Mouse (Mus musculus): ENCODE data around the gene Plekho1.
A peak's percentile ranks its signal among the peaks of the same experiment; 100 is the strongest.

The Plekho1 gene

DNA sequence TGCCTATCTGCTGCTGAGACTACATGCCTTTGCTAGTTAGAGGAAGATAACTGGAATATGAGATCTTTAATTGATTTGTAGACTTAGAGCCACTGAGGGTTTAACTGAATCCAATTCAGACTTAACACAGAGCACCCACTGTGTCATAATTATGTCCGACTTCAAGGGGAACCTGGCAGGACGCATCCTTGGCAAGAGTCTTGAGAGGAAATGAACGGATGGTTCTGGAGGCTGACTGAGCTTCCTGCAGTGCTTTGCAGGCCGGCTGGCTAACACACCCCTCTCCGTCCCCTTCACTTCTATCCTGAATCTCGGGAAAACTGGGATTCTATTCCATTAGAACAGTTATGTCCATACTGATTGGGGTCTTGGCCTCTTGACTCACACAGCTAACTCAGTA is 12.7 kb upstream of the Plekho1 start:
- DNase-seq (ENCODE audit: low read depth) = no peak

DNA sequence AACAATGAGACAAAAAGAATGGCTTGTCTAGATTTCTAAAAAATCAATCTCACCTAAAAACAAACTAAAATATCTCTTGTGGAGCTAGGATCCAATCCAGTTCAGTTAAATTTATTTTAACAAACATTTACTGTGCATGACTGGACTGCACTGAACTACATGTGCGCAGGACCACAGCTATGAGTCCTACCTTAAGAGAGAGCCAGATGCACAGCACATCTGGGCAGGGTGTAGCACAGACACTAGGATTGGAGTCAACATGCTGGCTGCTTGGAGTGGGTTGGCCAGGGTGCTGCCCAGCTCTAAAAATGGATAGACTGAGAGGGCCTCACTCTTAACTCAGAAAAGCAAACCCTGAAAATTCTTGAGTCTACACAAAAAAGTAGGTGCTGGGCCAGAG is 5.8 kb upstream of the Plekho1 start:
- DNase-seq (ENCODE audit: low read depth) = no peak

DNA sequence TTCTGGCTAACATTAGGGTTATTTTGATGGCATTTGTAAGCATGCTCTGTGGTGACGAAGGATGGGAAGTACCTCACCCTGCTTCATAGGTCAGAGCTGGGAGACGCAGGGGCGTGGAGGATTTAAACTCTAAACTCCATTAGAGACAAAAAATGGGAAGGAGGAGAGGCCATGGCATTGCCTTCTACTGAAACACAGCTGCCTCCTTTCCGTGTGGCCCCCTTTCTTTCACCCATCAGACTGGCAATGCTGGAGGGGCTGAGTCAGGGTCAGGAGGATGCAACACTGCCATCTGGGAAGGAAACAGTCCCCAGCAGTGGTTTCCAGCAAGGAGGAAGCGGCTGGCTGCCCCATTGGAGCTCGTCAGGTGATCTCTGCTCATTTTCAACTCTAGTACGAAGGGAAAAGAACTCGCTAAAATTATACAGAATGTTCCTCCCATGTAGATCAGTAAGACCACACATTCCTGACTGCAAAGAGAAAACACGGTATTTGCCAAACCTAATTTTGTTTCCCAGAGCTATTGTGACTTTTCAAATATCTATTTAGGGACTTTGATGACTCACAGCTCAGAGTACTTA is 5.2 kb upstream of the Plekho1 start:
- DNase-seq (ENCODE audit: low read depth) = no peak

DNA sequence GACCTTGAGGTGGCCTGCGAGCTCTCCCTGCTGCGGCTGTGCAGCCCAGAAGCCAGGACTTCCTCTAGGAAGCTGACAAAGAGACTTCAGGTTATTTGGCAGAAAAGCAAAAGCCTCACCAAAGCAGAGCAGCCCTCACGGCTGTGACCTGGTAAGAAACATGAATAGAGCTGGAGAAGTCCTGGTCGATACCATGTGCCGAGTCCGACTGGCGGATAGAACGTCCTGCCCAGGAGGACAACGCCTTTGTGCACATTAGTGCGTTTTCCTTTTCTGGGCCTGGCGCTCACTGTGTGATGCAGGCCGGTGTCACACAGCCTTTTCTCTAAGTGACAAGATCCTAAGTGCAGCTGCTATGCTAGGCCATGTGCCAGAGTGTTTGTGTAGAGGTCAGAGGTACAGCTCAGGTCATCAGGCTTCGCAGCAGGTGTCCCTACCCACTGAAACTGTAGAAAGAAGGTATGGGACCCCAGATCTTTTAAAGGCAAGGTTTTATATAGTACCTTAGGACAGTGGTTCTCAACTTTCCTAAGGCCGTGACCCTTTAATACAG is 4.4 kb upstream of the Plekho1 start:
- DNase-seq (ENCODE audit: low read depth) = no peak

DNA sequence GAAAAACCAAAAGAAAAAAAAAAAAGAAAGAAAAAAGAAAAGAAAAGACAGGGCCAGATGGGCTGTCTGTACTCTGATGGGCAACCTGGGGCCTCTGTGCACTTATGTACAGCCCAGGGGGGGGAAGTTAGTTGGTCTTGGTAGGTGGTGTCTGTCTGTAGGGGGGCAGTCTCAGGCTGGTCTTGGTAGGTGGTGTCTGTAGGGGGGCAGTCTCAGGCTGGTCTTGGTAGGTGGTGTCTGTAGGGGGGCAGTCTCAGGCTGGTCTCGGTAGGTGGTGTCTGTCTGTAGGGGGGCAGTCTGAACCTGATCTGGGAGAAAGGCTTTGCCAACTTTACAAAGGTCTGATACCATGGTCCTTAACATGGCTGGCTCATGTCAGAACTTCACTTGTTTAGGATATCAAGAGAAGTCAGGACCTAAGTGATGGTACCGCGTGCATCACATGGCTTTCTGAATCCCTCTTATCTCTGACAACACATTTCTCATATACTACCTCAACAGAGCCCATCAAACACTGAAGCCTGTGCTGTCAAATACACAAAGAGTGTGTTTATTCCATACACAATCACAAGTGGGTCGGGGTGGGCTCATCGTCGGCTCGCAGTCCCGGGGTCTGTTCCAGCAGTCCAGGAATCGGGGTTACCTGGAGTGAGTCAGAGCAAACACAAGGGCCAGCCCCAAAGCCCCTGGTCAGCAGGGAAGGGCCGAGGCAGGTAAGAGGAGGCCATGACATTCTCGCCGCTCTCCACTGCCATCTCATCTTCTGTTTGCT is 3.7 kb upstream of the Plekho1 start:
- DNase-seq (ENCODE audit: low read depth) = peak; percentile 67

DNA sequence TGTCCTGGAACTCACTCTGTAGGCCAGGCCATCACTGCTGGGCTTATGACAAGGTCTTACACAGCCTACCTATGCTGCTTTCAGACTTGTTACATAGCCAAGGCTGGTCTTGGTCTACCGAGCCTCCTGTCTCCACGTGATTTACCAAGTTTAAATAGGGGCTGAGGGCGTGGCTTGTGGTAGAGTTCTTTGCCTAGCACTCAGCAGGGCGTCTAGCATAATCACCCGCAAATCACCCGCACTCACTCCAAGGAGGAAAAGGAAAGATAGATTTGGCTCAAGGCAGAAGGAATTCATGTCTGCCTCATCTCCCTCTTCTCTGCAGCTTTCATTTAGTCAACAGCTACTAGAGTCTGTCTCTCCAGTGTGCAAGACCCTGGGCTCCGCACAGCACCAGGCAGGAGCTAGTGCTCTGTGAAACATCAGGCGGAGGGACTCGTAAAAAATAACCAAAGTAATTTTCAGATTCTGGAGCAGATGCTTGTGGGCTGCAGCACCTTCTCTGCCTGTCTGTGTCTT is 1.5 kb upstream of the Plekho1 start:
- DNase-seq (ENCODE audit: low read depth) = no peak

DNA sequence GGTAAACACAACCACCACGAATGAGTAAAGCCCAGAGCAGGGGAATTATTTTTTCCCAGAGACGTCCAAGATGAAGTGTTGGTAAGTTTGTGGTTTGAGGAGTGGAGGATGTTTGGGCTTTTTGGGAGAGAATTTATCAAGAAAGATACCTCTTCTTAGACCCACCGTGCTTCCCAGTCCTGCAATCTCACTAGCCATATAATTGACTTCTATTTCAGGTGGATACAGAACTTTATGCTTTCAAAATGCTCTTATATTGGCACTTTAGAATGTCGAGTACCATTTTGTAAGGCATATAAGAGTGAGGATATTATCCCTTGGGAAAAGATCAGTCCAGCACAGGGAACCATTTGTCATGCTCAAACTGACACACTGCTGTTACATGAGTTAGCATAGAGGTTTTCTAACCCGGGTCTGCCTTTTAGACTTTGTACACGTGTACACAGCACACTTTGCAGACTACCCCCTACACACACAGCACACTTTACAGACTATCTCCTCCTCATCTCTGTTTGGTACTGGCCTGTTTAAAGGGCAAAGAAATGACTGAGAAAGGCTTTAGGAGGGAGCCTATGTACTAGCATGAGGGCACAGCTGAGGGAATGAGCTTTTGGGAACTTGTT is 761 bp upstream of the Plekho1 start:
- DNase-seq (ENCODE audit: low read depth) = no peak

DNA sequence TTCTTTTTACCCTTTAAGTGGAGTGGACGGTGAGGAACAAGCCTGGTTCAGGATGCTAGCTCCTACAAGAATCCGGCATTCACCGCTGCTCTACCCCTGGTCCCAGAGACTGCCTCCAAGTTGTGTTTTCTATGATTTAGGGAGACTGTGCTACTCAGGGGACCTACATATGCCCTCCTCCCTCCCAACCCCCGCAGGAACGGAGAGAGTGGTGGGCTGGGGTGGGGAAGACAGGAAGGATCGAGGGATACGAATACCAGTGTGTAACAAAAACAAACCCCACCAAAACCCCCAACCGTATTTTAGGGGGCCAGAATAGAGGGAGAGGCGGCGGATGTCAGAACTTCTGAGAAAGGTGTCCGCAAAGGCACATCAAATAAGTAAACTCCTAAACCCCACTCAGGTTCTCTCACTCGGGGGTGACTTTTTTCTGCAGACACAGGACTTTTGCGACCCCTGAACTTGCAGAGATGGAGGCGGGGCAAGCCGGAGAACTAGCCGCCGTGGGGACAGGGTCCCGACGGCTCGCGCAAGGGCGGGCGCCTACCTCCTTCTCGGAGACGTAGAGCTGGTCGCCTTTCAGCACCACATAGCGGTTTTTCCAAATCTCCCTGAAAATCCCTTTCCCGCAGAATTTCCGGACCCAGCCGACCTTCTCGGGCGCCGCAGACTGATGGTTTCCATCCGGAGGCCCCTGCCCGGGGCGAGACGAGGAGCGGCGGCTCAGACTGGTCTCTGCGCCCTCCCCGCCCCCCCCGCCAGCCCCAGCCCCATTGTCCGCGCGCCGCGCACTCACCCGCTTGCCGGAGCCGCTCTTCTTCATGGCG is 613 bp downstream of the Plekho1 start:
- no peak for DNase-seq (ENCODE audit: low read depth)

DNA sequence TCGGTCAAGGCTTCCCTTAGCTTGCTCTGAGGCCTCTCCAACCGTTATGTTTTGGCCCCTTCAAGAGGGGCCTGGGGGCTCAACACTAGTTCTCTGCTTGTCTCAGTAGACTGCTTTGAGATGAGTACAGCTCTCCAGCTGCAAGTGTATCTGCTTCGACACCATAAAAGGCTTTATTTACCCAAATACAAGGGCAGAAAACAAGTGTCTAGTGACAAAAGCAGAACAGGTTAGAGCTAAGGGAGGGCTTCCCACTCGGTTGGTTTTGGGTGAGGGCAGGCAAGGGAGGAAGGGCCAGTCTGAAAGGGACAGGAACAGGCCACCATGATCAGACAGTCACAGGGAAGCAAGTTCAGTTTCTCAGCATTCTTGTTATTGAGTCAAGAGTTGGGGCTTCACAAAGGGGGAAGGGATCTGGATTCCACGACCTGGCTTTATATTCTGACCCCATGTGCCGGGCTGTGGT is 1.4 kb downstream of the Plekho1 start:
- DNase-seq (ENCODE audit: low read depth) = no peak

DNA sequence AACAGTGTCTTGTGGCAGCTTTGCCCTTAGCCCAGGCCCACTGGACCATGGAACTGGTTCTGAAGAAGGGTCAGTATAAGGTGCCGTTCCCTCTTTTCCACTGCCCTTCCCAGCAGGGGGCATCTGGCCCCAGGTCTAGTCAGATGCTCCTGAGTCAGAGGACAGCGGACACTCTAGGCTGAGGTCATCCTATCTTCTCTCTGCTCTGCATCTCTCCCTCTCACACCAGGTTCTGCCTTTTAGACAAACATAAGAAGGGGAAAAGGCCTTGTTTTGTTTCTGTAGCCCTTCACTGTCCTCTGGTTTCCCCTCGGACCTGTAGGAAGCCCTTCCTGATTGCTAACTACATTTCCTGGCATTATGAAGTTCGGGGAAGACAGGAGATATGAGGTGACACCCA is 1.9 kb downstream of the Plekho1 start:
- no peak for DNase-seq (ENCODE audit: low read depth)

DNA sequence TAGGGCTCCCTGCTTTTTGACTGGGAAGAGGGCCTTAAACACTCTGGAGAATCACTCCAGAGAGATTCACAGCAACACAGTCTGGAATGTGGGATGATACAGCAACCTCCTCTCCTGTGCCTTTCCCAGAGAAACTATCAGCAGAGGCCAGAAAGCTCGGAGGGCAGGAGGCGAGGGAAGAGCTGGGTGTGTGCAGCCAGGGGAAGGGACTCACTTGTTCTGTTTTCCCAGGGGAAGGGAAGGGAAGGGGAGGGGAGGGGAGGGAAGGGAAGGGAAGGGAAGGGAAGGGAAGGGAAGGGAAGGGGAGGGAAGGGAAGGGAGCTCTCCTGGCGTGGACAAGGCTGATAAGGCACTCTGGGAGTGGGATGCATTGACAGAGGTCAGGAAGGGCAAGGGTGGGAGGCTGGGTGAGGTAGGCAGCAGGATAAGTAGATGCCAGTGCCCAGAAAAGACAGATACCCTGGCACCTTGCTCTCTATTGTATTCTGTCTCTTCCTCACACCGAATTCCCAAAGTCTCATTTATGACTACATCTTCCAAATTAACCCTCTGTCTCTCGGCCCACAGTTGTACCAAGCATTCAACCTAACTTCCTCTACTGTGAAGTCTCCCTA is 2.7 kb downstream of the Plekho1 start:
- DNase-seq (ENCODE audit: low read depth) = no peak

DNA sequence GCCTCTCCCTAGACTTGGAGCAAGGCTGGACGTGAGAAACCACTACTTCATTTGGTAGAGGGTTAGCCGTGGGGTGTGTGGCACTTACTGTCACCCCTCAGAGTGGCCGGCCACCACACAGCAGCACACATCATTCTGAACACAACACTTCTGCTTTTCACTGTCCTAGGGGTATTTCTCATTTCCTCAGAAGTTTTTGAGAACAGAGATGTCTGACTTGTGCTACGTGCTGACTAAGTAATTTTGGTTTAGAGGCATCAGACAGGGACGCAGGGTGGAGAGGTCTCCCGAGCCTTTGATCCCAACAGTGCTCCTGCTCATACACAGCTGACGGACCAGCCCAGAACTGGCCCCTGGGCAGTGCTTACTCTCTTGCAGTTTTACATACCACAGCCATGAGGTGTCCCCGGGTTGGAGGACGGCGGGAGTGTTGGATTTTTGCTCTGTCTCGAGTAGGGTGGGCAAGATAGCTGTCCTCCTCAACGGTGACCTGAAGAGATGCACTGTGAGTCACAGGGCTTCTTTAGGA is 5.3 kb downstream of the Plekho1 start:
- no peak for DNase-seq (ENCODE audit: low read depth)

DNA sequence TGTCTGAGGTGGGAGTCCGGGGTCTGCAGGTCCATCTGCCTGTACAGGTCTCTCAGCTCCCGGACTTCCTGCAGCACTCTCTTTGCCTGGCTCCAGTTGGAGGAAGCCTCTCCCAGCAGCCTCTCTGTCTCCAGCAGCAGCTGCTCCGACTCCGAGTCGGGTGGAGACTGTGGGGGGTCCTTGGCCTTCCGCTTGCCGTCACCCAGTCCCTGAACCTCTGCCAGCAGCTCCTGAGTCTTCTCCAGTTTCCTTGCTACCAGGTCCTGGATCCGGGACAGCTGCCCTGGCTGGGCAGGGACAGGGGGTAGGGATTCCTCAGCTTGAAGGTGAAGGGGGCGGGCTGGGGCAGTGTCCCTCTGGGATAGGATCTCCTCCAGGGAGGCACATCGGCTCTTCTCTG is 6.8 kb downstream of the Plekho1 start:
- no peak for DNase-seq (ENCODE audit: low read depth)

DNA sequence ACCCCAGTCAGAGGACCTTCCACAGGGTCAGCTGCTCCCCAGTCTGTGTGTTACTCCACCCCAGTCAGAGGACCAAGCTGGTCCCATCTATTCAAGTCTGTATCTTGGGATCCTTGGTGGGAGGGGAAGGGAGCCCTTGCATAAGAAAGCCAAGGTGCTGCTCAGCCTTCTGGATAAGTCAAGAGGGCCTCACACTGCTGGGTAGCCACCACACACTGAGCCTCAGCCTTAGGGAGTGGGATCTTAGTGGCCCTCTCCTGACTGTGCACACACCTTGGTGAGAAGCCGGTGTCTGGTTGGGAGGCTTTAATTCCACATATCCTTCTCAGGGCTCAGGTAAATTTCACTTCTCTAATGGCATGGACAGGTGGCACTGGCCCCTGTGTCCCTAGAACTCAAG is 7.7 kb downstream of the Plekho1 start:
- no peak for DNase-seq (ENCODE audit: low read depth)

DNA sequence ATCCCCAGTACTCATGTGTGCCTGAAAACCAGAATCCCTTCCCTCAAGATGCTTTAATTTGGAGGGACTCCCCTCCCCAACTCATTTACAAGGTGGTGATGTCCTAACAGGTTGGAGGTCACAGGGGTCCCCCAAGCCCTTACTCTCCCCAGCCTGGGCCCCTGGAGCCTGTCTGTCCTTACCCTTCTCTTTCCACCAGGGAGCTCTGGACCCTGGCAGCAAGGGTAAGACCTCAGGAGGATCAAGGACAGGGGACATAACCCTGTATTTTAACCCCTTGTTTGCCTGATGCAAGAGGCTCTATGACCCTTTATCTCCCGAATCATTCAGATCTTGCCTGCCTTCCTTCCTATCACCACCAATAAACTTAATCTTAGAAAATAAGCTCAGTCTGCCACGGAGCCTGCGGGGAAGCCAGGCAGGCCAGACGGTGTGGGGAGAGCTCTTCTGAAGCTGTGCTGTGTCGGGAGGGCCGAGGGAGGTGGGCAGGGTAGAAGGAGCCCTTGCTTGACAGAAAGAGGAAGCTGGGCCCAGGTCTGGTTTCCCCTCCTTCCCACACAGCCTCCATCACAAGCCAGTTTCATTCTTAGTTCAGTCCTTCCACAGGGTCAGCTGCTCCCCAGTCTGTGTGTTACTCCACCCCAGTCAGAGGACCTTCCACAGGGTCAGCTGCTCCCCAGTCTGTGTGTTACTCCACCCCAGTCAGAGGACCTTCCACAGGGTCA is 8.3 kb downstream of the Plekho1 start:
- no peak for DNase-seq (ENCODE audit: low read depth)

DNA sequence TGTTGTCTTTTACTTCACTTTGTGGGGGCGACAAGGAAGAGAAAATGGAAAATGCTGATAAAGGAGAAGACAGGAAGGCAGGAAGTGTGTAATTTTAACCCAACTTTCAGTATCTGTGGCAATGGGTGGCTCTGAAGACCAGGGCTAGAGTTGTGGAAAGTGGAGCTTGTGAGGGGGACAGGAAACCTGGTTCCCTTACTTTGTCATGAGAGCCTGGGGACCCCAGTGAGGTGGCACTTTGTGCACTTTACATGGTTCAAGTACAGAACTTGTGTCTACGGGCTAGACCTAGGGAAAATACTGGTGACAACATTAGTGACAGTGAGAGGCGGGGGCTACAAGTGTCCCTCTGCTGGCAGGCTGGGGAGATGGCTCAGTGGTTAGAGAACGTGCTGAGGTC is 8.8 kb downstream of the Plekho1 start:
- DNase-seq (ENCODE audit: low read depth) = no peak

DNA sequence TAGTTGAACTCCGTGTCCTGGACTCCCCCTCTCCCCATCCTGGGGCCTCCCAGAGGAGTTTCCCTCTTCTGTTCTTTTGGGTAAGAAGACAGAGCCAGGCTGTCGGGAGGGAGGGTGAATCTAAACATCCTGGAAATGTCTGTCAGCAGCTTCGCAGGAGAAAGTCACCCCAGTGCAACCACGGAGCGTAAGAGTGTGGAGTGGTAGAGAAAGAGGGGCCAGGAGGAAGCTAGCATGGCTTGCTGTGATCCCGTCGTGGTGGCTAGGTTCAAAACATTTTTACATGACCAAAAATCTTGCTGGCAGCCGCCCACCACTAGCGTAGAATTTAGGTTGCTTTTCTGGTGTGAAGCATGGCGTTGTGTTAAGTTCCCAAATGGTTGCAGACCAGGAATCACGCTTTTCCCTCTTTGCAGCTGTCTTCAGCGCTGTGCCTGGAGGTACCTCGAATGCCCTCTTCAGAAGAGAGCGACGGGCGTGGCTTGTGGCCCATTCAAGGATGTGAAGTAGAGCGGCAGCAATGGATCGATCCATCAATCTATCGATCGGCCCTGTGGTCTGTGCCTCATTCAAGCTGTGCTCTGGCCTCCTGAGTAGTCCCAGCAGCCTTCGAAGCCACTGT is 9.7 kb downstream of the Plekho1 start:
- no peak for DNase-seq (ENCODE audit: low read depth)

DNA sequence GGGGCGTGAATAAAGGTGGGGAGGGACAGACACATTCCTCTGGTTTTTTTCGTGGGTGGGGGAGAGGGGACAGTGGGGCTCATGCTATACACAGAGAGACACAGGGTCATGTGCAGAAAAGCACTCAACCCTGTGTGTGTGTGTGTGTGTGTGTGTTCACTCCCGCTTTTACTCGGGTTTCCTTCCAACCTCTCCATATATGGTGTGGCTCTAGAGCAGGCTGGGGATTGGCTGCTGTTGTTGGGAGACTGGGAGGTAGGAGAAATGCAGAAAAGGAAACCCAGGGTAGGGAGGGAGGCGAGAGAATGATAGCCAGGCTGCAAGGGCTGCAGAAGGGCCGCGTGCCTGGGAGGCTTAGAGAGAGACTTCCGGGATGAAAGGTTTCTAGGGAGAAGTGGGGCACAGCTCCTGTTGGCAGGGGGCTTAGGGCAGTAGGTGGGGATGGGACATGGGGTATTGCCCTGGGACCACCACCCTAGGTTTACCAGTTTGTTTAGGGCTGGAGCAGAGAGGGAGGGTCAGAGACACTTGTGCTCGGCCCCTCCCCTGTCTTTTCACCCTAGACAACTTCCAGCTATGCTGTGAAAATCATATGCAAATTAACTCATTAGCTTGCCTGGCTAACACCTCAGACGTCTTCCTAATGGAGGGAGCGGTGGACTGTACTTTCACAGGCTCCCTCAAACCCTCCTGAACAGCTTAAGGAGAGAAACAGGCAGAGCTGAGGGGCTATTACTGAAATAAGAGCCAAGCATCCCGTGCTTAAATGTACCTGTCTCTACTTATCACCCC is 10.4 kb downstream of the Plekho1 start:
- no peak for DNase-seq (ENCODE audit: low read depth)

DNA sequence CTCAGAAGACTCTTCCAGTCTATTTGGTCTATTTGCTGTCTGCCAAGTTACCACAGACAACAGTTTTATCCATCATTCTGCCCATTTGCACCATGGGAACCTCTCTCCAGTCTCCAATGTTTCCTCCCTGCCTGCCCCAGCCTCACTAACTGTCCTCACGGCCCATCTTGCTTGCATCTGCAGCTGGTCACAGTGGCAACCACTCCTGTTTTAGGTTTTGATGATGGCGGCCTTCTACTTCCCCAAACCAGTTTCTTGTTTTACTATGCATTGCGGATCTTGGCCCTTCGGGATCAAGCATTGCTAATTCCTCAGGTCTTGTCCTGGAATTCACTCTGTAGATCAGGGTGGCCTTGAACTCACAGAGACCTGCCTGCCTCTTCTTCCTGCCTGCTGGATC is 13.7 kb downstream of the Plekho1 start:
- no peak for DNase-seq (ENCODE audit: low read depth)
